Mouse (Mus musculus) stomach, postnatal 0 days (tissue): ENCODE measurements around the gene Foxk1.

Experiments used
- CTCF ChIP-seq: IDR thresholded peaks from 2 replicates; pipeline ENCODE4 v1.5.1; 2016; ENCODE audit warnings: antibody characterized with exemption, low read depth, mild to moderate bottlenecking, moderate library complexity
- EP300 ChIP-seq: optimal IDR thresholded peaks from 2 replicates; pipeline ENCODE3; 2016; ENCODE audit warnings: antibody characterized with exemption

DNA sequence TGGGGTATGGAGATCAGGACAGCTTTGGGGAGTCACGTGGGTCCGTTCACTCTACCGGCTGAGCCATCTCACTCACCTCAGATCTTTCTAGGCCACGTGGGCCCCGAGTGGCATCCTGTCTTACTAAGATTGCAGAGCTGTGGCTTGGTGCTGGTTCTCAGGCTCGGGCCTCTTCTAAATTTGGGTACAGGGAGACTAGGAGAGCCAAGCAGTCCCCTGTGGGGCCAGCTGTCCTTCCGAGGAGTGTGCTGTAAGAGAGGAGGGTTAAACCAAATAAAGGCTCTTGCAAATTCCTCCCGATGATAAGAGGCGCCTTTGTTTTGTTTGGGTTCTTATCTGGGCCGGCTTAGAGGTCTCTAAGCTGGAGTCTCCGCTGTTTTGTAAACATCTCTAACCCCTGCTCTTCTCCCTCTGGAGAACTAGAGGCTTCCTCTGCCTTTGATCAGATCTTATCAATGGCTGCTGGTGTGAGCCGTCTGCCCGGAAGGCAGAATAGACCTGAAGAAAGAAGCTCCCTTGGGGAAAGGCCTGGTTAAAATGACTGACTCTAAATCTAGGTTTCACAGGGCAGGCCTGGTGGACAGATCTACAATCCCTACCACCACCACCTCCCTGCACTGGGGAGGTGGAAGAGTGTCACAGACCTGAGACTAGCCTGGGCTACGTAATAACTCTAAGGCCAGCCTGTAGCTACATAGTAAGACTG lies 14.9 kb downstream of the Foxk1 start:
- no peak for TF ChIP-seq EP300
- no peak for TF ChIP-seq CTCF
